Mouse (Mus musculus) forebrain, embryonic 12.5 days (tissue): Measurements from ENCODE around the gene Ccnl2. TPM values are rescaled to one million over a fixed set of nuclear protein-coding genes. Genes with fewer than 3 reads are reported as not detected.
A peak's percentile ranks its signal among the peaks of the same experiment; 100 is the strongest.
"Not testable (repeated sequence)": the region's sequence is repeated elsewhere in the genome, so short reads cannot be mapped to it uniquely, and the experiment has no call there.

ENCODE experiments used
- ATAC-seq: fragments of 200-750 bp; cut with Nextera tagmentation; 2 replicates; pipeline ENCODE4 v1.8.0; 2017; ENCODE audit warnings: moderate TSS enrichment; ENCODE audit not compliant: low FRiP score
- H3K27ac ChIP-seq: fragments of 300-500 bp; sonication (generic); 2 replicates; pipeline ENCODE4 v1.5.1; 2016; ENCODE audit warnings: mild to moderate bottlenecking
- H3K27me3 ChIP-seq: fragments of 300-500 bp; sonication (generic); 2 replicates; pipeline ENCODE4 v1.6.1; 2016; ENCODE audit warnings: mild to moderate bottlenecking
- H3K36me3 ChIP-seq: fragments of 300-500 bp; sonication (generic); replicated peaks from 2 replicates; pipeline ENCODE4 v1.6.1; 2016; ENCODE audit warnings: mild to moderate bottlenecking
- H3K4me1 ChIP-seq: fragments of 300-500 bp; sonication (generic); 2 replicates; pipeline ENCODE4 v1.6.1; 2016
- H3K4me2 ChIP-seq: fragments of 300-500 bp; sonication (generic); 2 replicates; pipeline ENCODE4 v1.6.1; 2016; ENCODE audit warnings: mild to moderate bottlenecking, moderate library complexity
- H3K4me3 ChIP-seq: fragments of 300-500 bp; sonication (generic); replicated peaks from 2 replicates; pipeline ENCODE4 v1.5.1; 2016; ENCODE audit warnings: mild to moderate bottlenecking
- H3K9ac ChIP-seq: fragments of 300-500 bp; sonication (generic); 2 replicates; pipeline ENCODE4 v1.6.1; 2016; ENCODE audit warnings: mild to moderate bottlenecking
- H3K9me3 ChIP-seq: fragments of 300-500 bp; sonication (generic); 2 replicates; pipeline ENCODE4 v1.6.1; 2016
- WGBS: fragments of 180-500 bp; shearing (Covaris S2); methylation state at CpG from one replicate; pipeline ENCODE4 v1.1.7; 2016; 5-methylcytosine and 5-hydroxymethylcytosine counted together
- polyA plus RNA-seq: library from polyadenylated mRNA; unstranded; fragments of >200 nt; fragmentation: Nextera tagmentation; extraction: Ambion mirVana; gene quantifications from 2 replicates; pipeline ENCODE4 v1.2.1, GENCODE M21; 2016

The Ccnl2 gene
- polyA plus RNA-seq, 1 experiment from 2014 or later: 202 TPM

GRCm38 (mm10) chr4:155777816-155778215 lies 34.5 kb upstream of the Ccnl2 start:
- peaks cover 12% of the 10 kb centered on the region for H3K4me1 ChIP-seq
- WGBS: 86% methylated on average over 2 of the region's 2 CpGs
- H3K4me3 ChIP-seq: no peak overlapping the region
- ATAC-seq: no peak
- H3K27me3 ChIP-seq: peaks cover 48% of the 10 kb centered on the region
- H3K9me3 ChIP-seq: no peaks in the 10 kb centered on the region
- no peaks in the 10 kb centered on the region for H3K36me3 ChIP-seq
- no peak overlapping the region for H3K27ac ChIP-seq
- H3K4me2 ChIP-seq: no peak overlapping the region
- H3K9ac ChIP-seq: no peak overlapping the region

GRCm38 (mm10) chr4:155779498-155779897 lies 32.8 kb upstream of the Ccnl2 start:
- H3K9ac ChIP-seq: no peak overlapping the region
- 82% methylated on average over 4 of the region's 4 CpGs for WGBS
- no peaks in the 10 kb centered on the region for H3K9me3 ChIP-seq
- peaks cover 9% of the 10 kb centered on the region for H3K4me1 ChIP-seq
- no peak overlapping the region for H3K4me2 ChIP-seq
- peaks cover 33% of the 10 kb centered on the region for H3K27me3 ChIP-seq
- no peak for ATAC-seq
- H3K36me3 ChIP-seq: no peaks in the 10 kb centered on the region
- H3K4me3 ChIP-seq: no peak overlapping the region
- H3K27ac ChIP-seq: no peak overlapping the region

GRCm38 (mm10) chr4:155780895-155781294 lies 31.4 kb upstream of the Ccnl2 start:
- no peak overlapping the region for H3K27ac ChIP-seq
- 45% methylated on average over 6 of the region's 6 CpGs for WGBS
- H3K9ac ChIP-seq: no peak overlapping the region
- H3K4me3 ChIP-seq: no peak overlapping the region
- ATAC-seq: no peak
- H3K27me3 ChIP-seq: peaks cover 19% of the 10 kb centered on the region
- H3K4me1 ChIP-seq: peaks cover 17% of the 10 kb centered on the region
- H3K9me3 ChIP-seq: no peaks in the 10 kb centered on the region
- no peaks in the 10 kb centered on the region for H3K36me3 ChIP-seq
- H3K4me2 ChIP-seq: no peak overlapping the region

- Histone ChIP-seq H3K36me3 (no peaks in the 10 kb centered on the region), H3K9me3 (no peaks in the 10 kb centered on the region), H3K4me1 (peaks cover 17% of the 10 kb centered on the region), H3K4me2 (peak overlapping the region; percentile 72), H3K4me3 (peak overlapping the region; percentile 50), H3K27ac (0 out of 2 replicates have a peak overlapping the region, but pooled peaks have one; percentile 13), H3K27me3 (peaks cover 10% of the 10 kb centered on the region; the same call in 1 of the 2 replicates), H3K9ac (peak overlapping the region; percentile 76; the same call in 1 of the 2 replicates)
- ATAC-seq: peak; percentile 21
- 47% methylated on average over 16 of the region's 16 CpGs for WGBS
Measured at GRCm38 (mm10) chr4:155783486-155784080, 28.7 kb upstream of the Ccnl2 start.

GRCm38 (mm10) chr4:155784081-155784701 lies 28.1 kb upstream of the Ccnl2 start:
- Histone ChIP-seq H3K4me3 (peak overlapping the region; percentile 50), H3K27ac (peak overlapping the region; percentile 75), H3K4me2 (peak overlapping the region; percentile 72), H3K36me3 (no peaks in the 10 kb centered on the region), H3K27me3 (peaks cover 5% of the 10 kb centered on the region; the same call in 1 of the 2 replicates), H3K4me1 (peaks cover 17% of the 10 kb centered on the region), H3K9ac (peak overlapping the region; percentile 76), H3K9me3 (no peaks in the 10 kb centered on the region)
- under 1% methylated on average over 52 of the region's 52 CpGs for WGBS
- ATAC-seq: peak; percentile 89

- no peak overlapping the region for H3K27ac ChIP-seq
- no peak overlapping the region for H3K4me3 ChIP-seq
- H3K9me3 ChIP-seq: no peaks in the 10 kb centered on the region
- H3K4me2 ChIP-seq: no peak overlapping the region
- 87% methylated on average over 10 of the region's 10 CpGs for WGBS
- H3K9ac ChIP-seq: no peak overlapping the region
- H3K4me1 ChIP-seq: peaks cover 17% of the 10 kb centered on the region
- H3K36me3 ChIP-seq: no peaks in the 10 kb centered on the region
- no peak for ATAC-seq
- H3K27me3 ChIP-seq: peaks cover 5% of the 10 kb centered on the region; the same call in 1 of the 2 replicates
Measured at GRCm38 (mm10) chr4:155785246-155785645, 27.0 kb upstream of the Ccnl2 start.

- H3K27ac ChIP-seq: no peak within 1 kb of the TSS
- peak within 1 kb of the TSS; percentile 50 for H3K4me3 ChIP-seq
- no peaks in the 10 kb centered on the region for H3K9me3 ChIP-seq
- WGBS: 61% methylated on average over 5 of the region's 5 CpGs
- H3K27me3 ChIP-seq: peaks cover 8% of the 10 kb centered on the region; the same call in 1 of the 2 replicates
- peaks cover 17% of the 10 kb centered on the region for H3K4me1 ChIP-seq
- H3K4me2 ChIP-seq: peak within 1 kb of the TSS; percentile 72
- H3K9ac ChIP-seq: no peak within 1 kb of the TSS
- no peaks in the 10 kb centered on the region for H3K36me3 ChIP-seq
- no peak for ATAC-seq
Measured at GRCm38 (mm10) chr4:155785819-155786218, 26.5 kb upstream of the Ccnl2 start, which contains the start of gene Tmem88b. Gene Tmem88b (minus strand): TSS chr4:155785874.

GRCm38 (mm10) chr4:155788300-155788699 lies 24.0 kb upstream of the Ccnl2 start:
- H3K9ac ChIP-seq: no peak overlapping the region
- H3K9me3 ChIP-seq: no peaks in the 10 kb centered on the region
- no peaks in the 10 kb centered on the region for H3K36me3 ChIP-seq
- no peak for ATAC-seq
- H3K4me1 ChIP-seq: peaks cover 17% of the 10 kb centered on the region
- peaks cover 16% of the 10 kb centered on the region for H3K27me3 ChIP-seq
- 77% methylated on average over 3 of the region's 3 CpGs for WGBS
- H3K27ac ChIP-seq: no peak overlapping the region
- no peak overlapping the region for H3K4me3 ChIP-seq
- H3K4me2 ChIP-seq: no peak overlapping the region

- H3K27me3 ChIP-seq: peaks cover 16% of the 10 kb centered on the region
- not testable (repeated sequence) for H3K4me3 ChIP-seq, H3K36me3 ChIP-seq, H3K9ac ChIP-seq, H3K9me3 ChIP-seq, ATAC-seq, H3K4me2 ChIP-seq, H3K27ac ChIP-seq
- peaks cover 12% of the 10 kb centered on the region for H3K4me1 ChIP-seq
- WGBS: 84% methylated on average over 4 of the region's 4 CpGs
Measured at GRCm38 (mm10) chr4:155788833-155789232, 23.5 kb upstream of the Ccnl2 start.

- no peaks in the 10 kb centered on the region for H3K36me3 ChIP-seq
- H3K27ac ChIP-seq: no peak within 1 kb of the TSS
- WGBS: 90% methylated on average over 3 of the region's 3 CpGs
- H3K4me2 ChIP-seq: no peak within 1 kb of the TSS
- H3K4me3 ChIP-seq: no peak within 1 kb of the TSS
- H3K4me1 ChIP-seq: 0 out of 2 replicates have a peak, but pooled peaks cover 5% of the 10 kb centered on the region
- H3K9ac ChIP-seq: no peak within 1 kb of the TSS
- no peaks in the 10 kb centered on the region for H3K9me3 ChIP-seq
- peaks cover 16% of the 10 kb centered on the region for H3K27me3 ChIP-seq
- ATAC-seq: no peak
Measured at GRCm38 (mm10) chr4:155790021-155790489, 22.2 kb upstream of the Ccnl2 start, which contains the start of gene Ankrd65. Gene Ankrd65 (plus strand): TSS chr4:155790439.

GRCm38 (mm10) chr4:155790650-155791161 lies 21.6 kb upstream of the Ccnl2 start:
- H3K4me3 ChIP-seq: no peak overlapping the region
- peaks cover 16% of the 10 kb centered on the region for H3K27me3 ChIP-seq
- no peaks in the 10 kb centered on the region for H3K9me3 ChIP-seq
- no peak overlapping the region for H3K9ac ChIP-seq
- no peaks in the 10 kb centered on the region for H3K36me3 ChIP-seq
- H3K4me2 ChIP-seq: no peak overlapping the region
- H3K4me1 ChIP-seq: no peaks in the 10 kb centered on the region
- WGBS: 70% methylated on average over 3 of the region's 3 CpGs
- ATAC-seq: no peak
- H3K27ac ChIP-seq: no peak overlapping the region

GRCm38 (mm10) chr4:155791240-155791933 lies 20.9 kb upstream of the Ccnl2 start:
- no peaks in the 10 kb centered on the region for H3K36me3 ChIP-seq
- no peaks in the 10 kb centered on the region for H3K9me3 ChIP-seq
- ATAC-seq: no peak
- no peak overlapping the region for H3K9ac ChIP-seq
- WGBS: 80% methylated on average over 24 of the region's 24 CpGs
- no peak overlapping the region for H3K27ac ChIP-seq
- peaks cover 18% of the 10 kb centered on the region for H3K27me3 ChIP-seq
- H3K4me1 ChIP-seq: no peaks in the 10 kb centered on the region
- no peak overlapping the region for H3K4me3 ChIP-seq
- no peak overlapping the region for H3K4me2 ChIP-seq
